Mouse (Mus musculus) spleen, adult 2 months (tissue): ENCODE measurements around the gene Fam189a1.

Experiments used
- CTCF ChIP-seq: fragments of 200-500 bp; IDR thresholded peaks from 2 replicates; pipeline ENCODE4 v1.5.1; 2011; ENCODE audit warnings: mild to moderate bottlenecking, inconsistent platforms; ENCODE audit not compliant: insufficient read depth, insufficient read length, insufficient replicate concordance; ENCODE audit errors: extremely low read depth
- POLR2A ChIP-seq: fragments of 200-500 bp; IDR thresholded peaks from 2 replicates; pipeline ENCODE4 v1.6.1; 2011; ENCODE audit warnings: low read depth, low read length, inconsistent platforms

GRCm38 (mm10) chr7:64724409-64724808 lies 432.0 kb downstream of the Fam189a1 start:
- TF ChIP-seq POLR2A (no peak), CTCF (no peak)
